Mouse (Mus musculus) limb, embryonic 12.5 days (tissue): ENCODE measurements around the gene Dscam. TPM values are rescaled to one million over a fixed set of nuclear protein-coding genes. Genes with fewer than 3 reads are reported as not detected.

ENCODE experiments used
- ATAC-seq: fragments of 200-750 bp; cut with Nextera tagmentation; 2 replicates; pipeline ENCODE4 v1.8.0; 2017; ENCODE audit warnings: low read depth, moderate TSS enrichment; ENCODE audit not compliant: insufficient number of reproducible peaks, insufficient read depth, low FRiP score, low TSS enrichment
- H3K27ac ChIP-seq: fragments of 300-500 bp; sonication (generic); 2 replicates; pipeline ENCODE4 v1.5.1; 2016; ENCODE audit warnings: mild to moderate bottlenecking, moderate library complexity
- H3K27me3 ChIP-seq: fragments of 300-500 bp; sonication (generic); 2 replicates; pipeline ENCODE4 v1.6.1; 2016; ENCODE audit warnings: mild to moderate bottlenecking, moderate library complexity
- H3K36me3 ChIP-seq: fragments of 300-500 bp; sonication (generic); 2 replicates; pipeline ENCODE4 v1.6.1; 2016; ENCODE audit warnings: mild to moderate bottlenecking, moderate library complexity
- H3K4me1 ChIP-seq: fragments of 300-500 bp; sonication (generic); replicated peaks from 2 replicates; pipeline ENCODE4 v1.6.1; 2016
- H3K4me2 ChIP-seq: fragments of 300-500 bp; sonication (generic); 2 replicates; pipeline ENCODE4 v1.6.1; 2016; ENCODE audit warnings: mild to moderate bottlenecking, moderate library complexity
- H3K4me3 ChIP-seq: fragments of 300-500 bp; sonication (generic); replicated peaks from 2 replicates; pipeline ENCODE4 v1.5.1; 2016; ENCODE audit warnings: mild to moderate bottlenecking
- H3K9ac ChIP-seq: fragments of 300-500 bp; sonication (generic); replicated peaks from 2 replicates; pipeline ENCODE4 v1.6.1; 2016; ENCODE audit warnings: mild to moderate bottlenecking, moderate library complexity
- H3K9me3 ChIP-seq: fragments of 300-500 bp; sonication (generic); 2 replicates; pipeline ENCODE4 v1.6.1; 2016; ENCODE audit warnings: mild to moderate bottlenecking, moderate library complexity
- WGBS: fragments of 180-500 bp; shearing (Covaris S2); methylation state at CpG from one replicate; pipeline ENCODE4 v1.1.7; 2016; 5-methylcytosine and 5-hydroxymethylcytosine counted together
- polyA plus RNA-seq: library from polyadenylated mRNA; unstranded; fragments of >200 nt; fragmentation: Nextera tagmentation; extraction: Ambion mirVana; gene quantifications from 2 replicates; pipeline ENCODE4 v1.2.1, GENCODE M21; 2016

Dscam gene
- polyA plus RNA-seq, 1 experiment from 2014 or later: not detected

GRCm38 (mm10) chr16:97103046-97103445 is 67.5 kb downstream of the Dscam start:
- no peak overlapping the region for H3K27ac ChIP-seq
- no peaks in the 10 kb centered on the region for H3K9me3 ChIP-seq
- H3K4me3 ChIP-seq: no peak overlapping the region
- 78% methylated on average over 2 of the region's 2 CpGs for WGBS
- ATAC-seq: no peak
- no peak overlapping the region for H3K4me2 ChIP-seq
- H3K36me3 ChIP-seq: no peaks in the 10 kb centered on the region
- peaks cover 27% of the 10 kb centered on the region for H3K27me3 ChIP-seq
- H3K9ac ChIP-seq: no peak overlapping the region
- H3K4me1 ChIP-seq: peaks cover 15% of the 10 kb centered on the region

- H3K9ac ChIP-seq: no peak overlapping the region
- no peak overlapping the region for H3K4me2 ChIP-seq
- peaks cover 34% of the 10 kb centered on the region for H3K27me3 ChIP-seq
- WGBS: 59% methylated on average over 2 of the region's 2 CpGs
- H3K4me3 ChIP-seq: no peak overlapping the region
- no peak overlapping the region for H3K27ac ChIP-seq
- no peaks in the 10 kb centered on the region for H3K9me3 ChIP-seq
- no peak for ATAC-seq
- peaks cover 25% of the 10 kb centered on the region for H3K4me1 ChIP-seq
- no peaks in the 10 kb centered on the region for H3K36me3 ChIP-seq
These were observed 70.5 kb downstream of the Dscam start for GRCm38 (mm10) chr16:97100091-97100490.

- Histone ChIP-seq H3K9ac (no peak overlapping the region), H3K9me3 (no peaks in the 10 kb centered on the region), H3K27ac (no peak overlapping the region), H3K36me3 (no peaks in the 10 kb centered on the region), H3K4me1 (peaks cover 25% of the 10 kb centered on the region), H3K4me3 (no peak overlapping the region), H3K4me2 (no peak overlapping the region), H3K27me3 (peaks cover 34% of the 10 kb centered on the region)
- WGBS: 8% methylated on average over 5 of the region's 5 CpGs
- no peak; the same call in 1 of the 2 replicates for ATAC-seq
These were observed 72.0 kb downstream of the Dscam start for GRCm38 (mm10) chr16:97098508-97098907.

GRCm38 (mm10) chr16:97096709-97097108 is 73.8 kb downstream of the Dscam start:
- Histone ChIP-seq H3K4me1 (peaks cover 25% of the 10 kb centered on the region), H3K9me3 (no peaks in the 10 kb centered on the region), H3K4me2 (no peak overlapping the region), H3K27me3 (peaks cover 28% of the 10 kb centered on the region), H3K4me3 (no peak overlapping the region), H3K27ac (no peak overlapping the region), H3K36me3 (no peaks in the 10 kb centered on the region), H3K9ac (no peak overlapping the region)
- WGBS: 85% methylated on average over 2 of the region's 2 CpGs
- no peak for ATAC-seq

GRCm38 (mm10) chr16:97095496-97095895 is 75.1 kb downstream of the Dscam start:
- Histone ChIP-seq H3K4me3 (no peak overlapping the region), H3K9me3 (no peaks in the 10 kb centered on the region), H3K4me2 (no peak overlapping the region), H3K9ac (no peak overlapping the region), H3K27ac (no peak overlapping the region), H3K27me3 (peaks cover 22% of the 10 kb centered on the region), H3K4me1 (peaks cover 25% of the 10 kb centered on the region), H3K36me3 (no peaks in the 10 kb centered on the region)
- WGBS: 87% methylated on average over 1 of the region's 1 CpGs
- ATAC-seq: no peak

GRCm38 (mm10) chr16:97089339-97089738 is 81.2 kb downstream of the Dscam start:
- 67% methylated on average over 3 of the region's 3 CpGs for WGBS
- Histone ChIP-seq H3K9me3 (no peaks in the 10 kb centered on the region), H3K4me2 (no peak overlapping the region), H3K9ac (no peak overlapping the region), H3K4me1 (no peaks in the 10 kb centered on the region), H3K27me3 (0 out of 2 replicates have a peak, but pooled peaks cover 3% of the 10 kb centered on the region), H3K4me3 (no peak overlapping the region), H3K36me3 (no peaks in the 10 kb centered on the region), H3K27ac (no peak overlapping the region)
- no peak for ATAC-seq

- no peak overlapping the region for H3K27ac ChIP-seq
- H3K4me2 ChIP-seq: no peak overlapping the region
- 0 out of 2 replicates have a peak, but pooled peaks cover 3% of the 10 kb centered on the region for H3K27me3 ChIP-seq
- ATAC-seq: no peak
- no peaks in the 10 kb centered on the region for H3K4me1 ChIP-seq
- H3K9ac ChIP-seq: no peak overlapping the region
- no peak overlapping the region for H3K4me3 ChIP-seq
- WGBS: 80% methylated on average over 2 of the region's 2 CpGs
- H3K9me3 ChIP-seq: no peaks in the 10 kb centered on the region
- H3K36me3 ChIP-seq: no peaks in the 10 kb centered on the region
These were observed 86.9 kb downstream of the Dscam start for GRCm38 (mm10) chr16:97083694-97084093.

- Histone ChIP-seq H3K27me3 (no peaks in the 10 kb centered on the region; the same call in 1 of the 2 replicates), H3K36me3 (no peaks in the 10 kb centered on the region), H3K9me3 (no peaks in the 10 kb centered on the region), H3K4me1 (no peaks in the 10 kb centered on the region), H3K4me2 (no peak overlapping the region), H3K4me3 (no peak overlapping the region), H3K27ac (no peak overlapping the region), H3K9ac (no peak overlapping the region)
- ATAC-seq: no peak
- WGBS: 81% methylated on average over 4 of the region's 4 CpGs
These were observed 94.5 kb downstream of the Dscam start for GRCm38 (mm10) chr16:97075920-97076572.

GRCm38 (mm10) chr16:97075137-97075902 is 95.2 kb downstream of the Dscam start:
- Histone ChIP-seq H3K27me3 (no peaks in the 10 kb centered on the region; the same call in 1 of the 2 replicates), H3K4me2 (no peak overlapping the region), H3K4me1 (no peaks in the 10 kb centered on the region), H3K36me3 (no peaks in the 10 kb centered on the region), H3K9ac (no peak overlapping the region), H3K4me3 (no peak overlapping the region), H3K9me3 (no peaks in the 10 kb centered on the region), H3K27ac (no peak overlapping the region)
- no peak for ATAC-seq
- 80% methylated on average over 6 of the region's 6 CpGs for WGBS

GRCm38 (mm10) chr16:97073847-97074246 is 96.7 kb downstream of the Dscam start:
- Histone ChIP-seq H3K27me3 (no peaks in the 10 kb centered on the region; the same call in 1 of the 2 replicates), H3K36me3 (no peaks in the 10 kb centered on the region), H3K4me1 (no peaks in the 10 kb centered on the region), H3K4me2 (no peak overlapping the region), H3K9ac (no peak overlapping the region), H3K27ac (no peak overlapping the region), H3K9me3 (no peaks in the 10 kb centered on the region), H3K4me3 (no peak overlapping the region)
- no peak for ATAC-seq
- 92% methylated on average over 1 of the region's 1 CpGs for WGBS

- H3K27ac ChIP-seq: no peak overlapping the region
- H3K36me3 ChIP-seq: no peaks in the 10 kb centered on the region
- H3K4me2 ChIP-seq: no peak overlapping the region
- no peaks in the 10 kb centered on the region for H3K4me1 ChIP-seq
- H3K9ac ChIP-seq: no peak overlapping the region
- H3K9me3 ChIP-seq: no peaks in the 10 kb centered on the region
- no peak for ATAC-seq
- no peak overlapping the region for H3K4me3 ChIP-seq
- H3K27me3 ChIP-seq: no peaks in the 10 kb centered on the region; the same call in 1 of the 2 replicates
- WGBS: 91% methylated on average over 2 of the region's 2 CpGs
These were observed 97.9 kb downstream of the Dscam start for GRCm38 (mm10) chr16:97072624-97073023.
